Mouse (Mus musculus): Measurements from ENCODE around the gene Gm19684.
"Not testable (repeated sequence)": the region's sequence is repeated elsewhere in the genome, so short reads cannot be mapped to it uniquely, and the experiment has no call there.

The Gm19684 gene

GRCm38 (mm10) chr17:36121352-36122020 is at the start of gene Gm19684:
Gene Gm19684, plus strand, starts transcription at chr17:36121678.
- in situ Hi-C loops (cut with MboI, MseI), result loop anchor here (5.0 kb wide), 1 partner anchor 284 kb away; the partner anchor contains the start of gene Tubb5

GRCm38 (mm10) chr17:36081901-36082300 is 39.6 kb upstream of the Gm19684 start:
- in situ Hi-C loops (cut with MboI, MseI), result not testable (repeated sequence)

DNA sequence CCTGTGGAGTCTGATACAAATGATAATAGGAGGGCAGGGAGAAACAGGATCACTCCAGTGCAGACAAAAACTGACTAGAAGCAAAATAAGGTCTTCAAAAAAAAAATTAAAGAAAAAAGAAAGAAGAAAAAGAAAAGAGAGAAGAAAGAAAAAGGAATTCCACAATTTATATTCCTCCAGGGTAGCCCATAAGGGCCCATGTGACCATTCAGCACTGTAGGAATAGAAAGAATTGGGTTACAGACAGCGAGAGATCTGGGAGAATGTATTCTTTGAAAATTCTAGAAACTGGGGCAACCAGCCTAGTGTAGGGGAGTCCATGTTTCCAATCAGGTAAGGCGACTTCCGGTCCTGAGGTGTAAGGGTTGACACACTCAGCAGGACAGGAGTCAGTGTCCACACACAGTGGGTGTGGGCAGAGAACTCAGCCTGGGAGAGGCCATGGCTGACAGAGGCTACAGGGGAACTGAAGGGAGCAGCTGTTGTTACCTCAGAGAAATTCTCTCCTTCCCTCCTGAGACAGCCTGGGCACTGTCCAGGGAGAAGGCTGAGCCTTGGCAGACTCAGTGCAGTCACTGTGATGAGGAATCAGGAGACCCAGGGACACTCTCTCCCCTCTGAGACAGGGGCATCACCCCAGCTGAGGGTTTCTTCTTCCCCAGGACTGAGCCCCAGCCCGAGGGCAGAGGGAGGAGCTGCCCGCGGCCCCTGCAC is 38.8 kb upstream of the Gm19684 start:
- in situ Hi-C loops (cut with MboI, MseI), result not testable (repeated sequence)

- in situ Hi-C loops (cut with MboI, MseI), result no loop called here
Observed at GRCm38 (mm10) chr17:36083266-36083869, 38.1 kb upstream of the Gm19684 start.

DNA sequence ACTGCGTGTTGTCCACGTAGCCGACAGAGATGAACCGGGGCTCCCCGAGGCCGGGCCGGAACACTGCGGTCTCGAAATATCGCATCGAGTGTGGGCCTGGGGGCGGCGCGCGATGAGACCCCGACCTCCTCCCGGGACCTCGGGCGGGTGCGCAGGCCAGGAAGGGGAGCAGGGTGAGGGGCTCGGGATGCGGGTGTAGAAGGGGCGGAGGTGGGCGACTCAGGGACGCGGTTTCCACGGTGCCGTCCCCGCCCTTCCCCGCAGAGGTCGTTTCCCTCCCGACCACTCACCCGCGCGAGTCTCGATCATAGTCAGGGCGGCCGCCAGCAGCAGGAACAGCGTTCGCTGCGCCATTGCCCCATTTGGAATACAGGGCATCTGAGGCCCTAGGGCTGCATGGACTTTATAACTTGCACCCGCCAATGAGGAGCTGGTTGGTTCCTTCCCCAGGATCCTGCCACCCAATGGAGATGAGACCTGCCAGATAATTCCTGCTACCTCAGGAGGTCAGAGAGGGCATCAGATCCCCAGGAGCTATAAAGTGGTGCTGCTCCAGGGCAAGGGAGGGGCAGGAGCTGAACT is 37.5 kb upstream of the Gm19684 start:
- in situ Hi-C loops (cut with MboI, MseI), result no loop called here

- in situ Hi-C loops (cut with MboI, MseI), result not testable (repeated sequence)
Observed at GRCm38 (mm10) chr17:36085976-36086375, 35.5 kb upstream of the Gm19684 start.

DNA sequence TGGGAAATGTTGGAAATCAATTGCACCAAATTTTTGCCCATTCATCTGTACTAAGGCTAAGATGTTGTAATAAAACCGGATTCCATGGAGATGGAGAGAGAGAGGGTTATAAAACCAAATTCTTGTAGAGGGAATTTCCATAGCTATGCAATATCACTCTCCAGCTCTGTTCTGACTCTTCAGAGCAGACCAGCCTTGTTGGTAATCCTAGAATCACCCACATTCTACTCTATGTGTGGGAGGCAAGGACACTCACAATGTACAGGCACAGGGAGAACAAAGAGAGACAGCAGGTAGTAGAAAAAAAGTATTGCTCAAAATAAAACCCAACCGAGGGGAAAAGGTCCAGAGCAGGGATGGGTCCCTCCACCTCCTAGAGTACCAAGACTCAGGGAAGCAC is 29.5 kb upstream of the Gm19684 start:
- in situ Hi-C loops (cut with MboI, MseI), result loop anchor here (5.0 kb wide), 1 partner anchor 85 kb away; no protein-coding TSS in a partner anchor

- in situ Hi-C loops (cut with MboI, MseI), result loop anchor here (5.0 kb wide), 1 partner anchor 85 kb away; no protein-coding TSS in a partner anchor
Observed at GRCm38 (mm10) chr17:36092520-36092919, 29.0 kb upstream of the Gm19684 start.

GRCm38 (mm10) chr17:36093936-36094335 is 27.5 kb upstream of the Gm19684 start:
- in situ Hi-C loops (cut with MboI, MseI), result loop anchor here (5.0 kb wide), 1 partner anchor 83 kb away; no protein-coding TSS in a partner anchor

- in situ Hi-C loops (cut with MboI, MseI), result not testable (repeated sequence)
Observed at GRCm38 (mm10) chr17:36099603-36100002, 21.9 kb upstream of the Gm19684 start.

- in situ Hi-C loops (cut with MboI, MseI), result not testable (repeated sequence)
Observed at GRCm38 (mm10) chr17:36102091-36102490, 19.4 kb upstream of the Gm19684 start.

DNA sequence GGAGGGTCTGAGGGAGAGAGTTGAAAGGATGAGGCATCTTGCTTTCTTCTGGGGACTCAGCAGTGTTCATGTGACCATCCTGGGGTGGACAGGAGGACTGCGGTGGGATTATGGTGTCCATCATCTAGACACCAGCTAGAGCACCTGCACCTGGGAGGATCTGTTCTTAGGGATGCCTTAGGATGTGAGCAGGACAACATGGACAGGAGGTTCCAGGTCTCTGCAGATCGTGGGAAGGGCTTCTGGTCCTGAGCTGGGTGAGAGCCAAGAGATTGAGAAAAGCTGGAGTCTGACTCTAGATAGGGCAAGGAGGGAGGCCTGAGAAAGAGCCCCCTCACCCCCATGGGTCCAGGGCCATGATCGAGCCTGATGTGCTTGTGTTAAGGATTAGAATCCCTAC is 11.3 kb upstream of the Gm19684 start:
- in situ Hi-C loops (cut with MboI, MseI), result loop anchor here (5.0 kb wide), 2 partner anchors 78 to 113 kb away; partner anchors contain the start of gene H2-T23

DNA sequence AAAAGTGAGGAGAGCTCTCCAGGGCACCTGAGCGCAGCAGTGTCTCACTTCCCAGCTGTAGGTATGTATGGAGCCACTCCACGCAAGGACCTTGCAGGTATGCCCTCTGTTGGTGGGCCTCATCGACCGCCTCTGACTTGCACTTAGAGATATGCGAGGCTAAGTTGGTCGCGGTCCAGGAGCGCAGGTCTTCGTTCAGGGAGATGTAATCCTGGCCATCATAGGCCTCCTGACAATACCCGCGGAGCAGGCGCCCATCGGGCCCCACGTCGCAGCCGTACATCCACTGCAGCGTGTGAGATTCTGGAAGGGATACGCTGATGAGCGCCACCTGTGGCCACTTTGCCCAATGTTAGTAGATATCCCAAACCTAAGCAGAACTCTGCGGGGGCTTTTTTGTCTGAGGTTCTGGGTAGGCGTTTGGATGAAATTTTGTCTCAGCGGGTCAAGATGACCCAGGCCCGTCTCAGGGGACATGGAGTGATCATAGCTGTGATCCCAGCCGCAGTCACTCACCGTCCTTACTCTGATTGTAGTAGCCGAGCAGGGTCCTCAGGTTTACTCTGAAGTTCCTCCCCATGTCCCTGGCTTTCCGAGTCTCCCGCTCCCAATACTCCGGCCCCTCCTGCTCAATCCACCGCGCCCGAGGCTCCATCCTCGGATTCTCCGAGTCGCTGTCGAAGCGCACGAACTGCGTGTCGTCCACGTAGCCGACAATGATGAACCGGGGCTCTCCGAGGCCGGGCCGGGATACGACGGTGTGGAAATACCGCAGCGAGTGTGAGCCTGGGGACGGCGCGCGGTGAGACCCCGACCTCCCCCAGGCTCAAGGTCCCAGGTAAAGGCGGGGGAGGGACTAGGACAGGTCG is 10.6 kb upstream of the Gm19684 start:
- in situ Hi-C loops (cut with MboI, MseI), result loop anchor here (5.0 kb wide), 2 partner anchors 79 to 114 kb away; partner anchors contain the start of gene H2-T23

DNA sequence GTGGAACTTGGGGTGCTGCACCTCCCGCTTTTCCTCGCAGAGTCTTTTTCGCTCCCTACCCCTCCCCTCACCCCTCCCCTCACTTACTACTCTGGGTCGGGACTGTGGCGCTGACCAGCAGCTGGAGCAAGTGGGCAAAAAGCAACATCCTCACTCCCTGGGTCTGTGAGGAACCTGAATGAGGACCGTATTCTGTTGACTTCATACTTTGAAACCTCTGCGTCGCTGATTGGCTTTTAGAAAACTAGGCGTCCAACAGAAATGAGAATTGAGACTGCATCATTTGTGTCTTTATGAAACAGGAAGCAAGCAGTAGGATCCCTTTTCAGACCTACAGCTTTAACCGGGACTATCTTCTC is 10.0 kb upstream of the Gm19684 start:
- in situ Hi-C loops (cut with MboI, MseI), result loop anchor here (5.0 kb wide), 2 partner anchors 79 to 114 kb away; partner anchors contain the start of gene H2-T23

- in situ Hi-C loops (cut with MboI, MseI), result loop anchor here (5.0 kb wide), 2 partner anchors 82 to 117 kb away; partner anchors contain the start of gene H2-T23
Observed at GRCm38 (mm10) chr17:36113979-36114593, 7.4 kb upstream of the Gm19684 start.

GRCm38 (mm10) chr17:36116545-36116944 is 4.9 kb upstream of the Gm19684 start:
- in situ Hi-C loops (cut with MboI, MseI), result not testable (repeated sequence)

DNA sequence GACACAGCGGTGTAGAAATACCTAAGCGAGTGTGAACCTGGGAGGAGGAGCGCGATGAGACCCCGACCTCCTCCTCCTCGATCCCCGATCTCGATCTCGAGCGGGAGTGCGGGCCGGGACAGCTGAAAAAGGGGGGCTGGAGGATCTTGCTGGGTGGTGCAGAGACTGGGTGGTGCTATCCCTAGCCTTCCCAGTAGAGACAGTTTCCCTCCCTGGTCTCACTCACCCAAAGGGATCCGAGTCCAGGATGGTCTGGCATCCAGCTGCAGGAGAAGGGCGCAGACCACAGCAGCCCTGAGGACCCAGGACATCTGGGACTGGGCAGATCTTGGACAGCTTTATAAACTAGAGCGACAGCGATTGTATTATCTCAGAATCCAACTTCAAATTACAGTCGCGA is 639 bp upstream of the Gm19684 start:
- in situ Hi-C loops (cut with MboI, MseI), result loop anchor here (5.0 kb wide), 1 partner anchor 284 kb away; the partner anchor contains the start of gene Tubb5

DNA sequence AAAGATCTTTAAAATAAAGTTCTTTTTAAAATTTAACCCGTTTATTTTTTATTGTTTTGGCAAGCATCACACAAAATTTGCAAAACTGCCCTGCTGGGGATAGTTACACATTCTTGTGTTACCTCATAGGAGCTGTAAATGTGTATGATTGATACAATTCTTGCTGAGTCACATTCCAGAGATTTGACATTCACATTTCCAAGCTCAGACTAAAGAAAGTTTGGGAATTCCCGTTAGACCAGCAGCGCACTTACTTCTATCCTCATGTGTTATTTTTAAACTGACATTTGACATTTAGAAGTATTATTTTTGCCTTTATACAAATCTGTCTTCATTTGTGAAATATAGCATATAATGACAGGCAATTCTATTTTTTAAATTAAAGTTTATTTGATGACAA is 2.6 kb downstream of the Gm19684 start:
- in situ Hi-C loops (cut with MboI, MseI), result loop anchor here (5.0 kb wide), 1 partner anchor 287 kb away; the partner anchor contains the start of gene Tubb5

- in situ Hi-C loops (cut with MboI, MseI), result not testable (repeated sequence)
Observed at GRCm38 (mm10) chr17:36128525-36128924, 7.0 kb downstream of the Gm19684 start.

Measured in regulatory T cell (primary cell).